Mouse (Mus musculus) embryonic stem cell, embryonic (primary cell): ENCODE results near the gene Ttn.

Experiments used
- CTCF ChIA-PET, 4 experiments: fragments of 300-600 bp in 2 of 4; fragments of 350-600 bp in 2 of 4; sonication (Branson Sonifier 250); formaldehyde crosslinking; loops; one replicate each; lab custom pipeline; 2022; ENCODE audit warnings: inconsistent platforms in 2 of 4; lab: Charles Lee
- POLR2A ChIA-PET, 4 experiments: fragments of 300-600 bp in 2 of 4; fragments of 350-600 bp in 2 of 4; sonication (Branson Sonifier 250); formaldehyde crosslinking; loops; one replicate each; lab custom pipeline; 2022; ENCODE audit warnings: antibody characterized with exemption in 4 of 4, inconsistent platforms in 1 of 4; lab: Charles Lee

Ttn gene

DNA sequence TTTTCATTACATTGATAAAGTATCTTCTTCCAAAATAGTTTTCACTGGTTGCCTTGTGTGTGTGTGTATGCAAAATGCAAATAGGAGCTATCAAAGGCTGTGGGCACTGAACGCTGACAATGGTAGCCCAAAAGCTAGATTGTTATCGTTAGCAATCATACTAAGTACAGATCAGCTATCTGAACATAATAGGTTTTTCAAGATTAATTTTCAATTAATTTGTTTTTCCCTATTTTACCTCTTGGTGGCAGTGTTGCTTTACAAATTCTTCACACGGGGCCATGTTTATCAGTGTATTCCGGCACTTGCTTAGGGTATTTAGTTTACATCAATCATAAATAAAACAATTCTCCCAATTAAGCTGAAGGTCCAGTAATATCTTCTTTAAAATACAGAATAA lies 11.7 kb downstream of the Ttn start:
- POLR2A ChIA-PET = interaction anchor here in 3 of 4 experiments (0.5 to 1.6 kb wide), 8 partner anchors 33 to 589 kb away, joined by 3 to 5 read pairs (median 4); no protein-coding TSS in a partner anchor
- CTCF ChIA-PET = interaction anchor here (0.6 to 6.5 kb wide), 21 partner anchors 10 to 398 kb away, joined by 3 to 35 read pairs (median 4); partner anchors contain the start of genes Ttn (in 2 of the 4) and Sestd1 (in 1 of the 4)

DNA sequence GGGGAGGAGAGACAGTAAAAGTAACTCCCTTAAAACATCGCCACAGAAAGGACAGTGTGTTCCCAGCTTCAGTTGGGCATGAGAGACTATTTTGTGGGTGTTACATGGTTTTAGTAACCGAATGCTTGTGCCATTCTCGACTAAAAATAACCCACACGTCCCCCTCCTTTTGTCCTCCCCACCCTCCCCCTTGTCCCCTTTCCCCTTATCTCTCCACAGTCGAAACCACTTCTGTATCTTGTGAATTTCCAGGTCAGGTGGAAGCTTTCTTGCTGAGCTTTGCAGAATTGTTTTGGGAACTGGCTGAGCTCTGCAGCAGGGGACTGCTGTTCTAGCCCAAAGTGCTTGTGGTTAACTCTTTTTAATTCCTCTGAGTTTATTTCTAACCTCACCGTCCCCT lies 12.1 kb downstream of the Ttn start:
- ChIA-PET POLR2A (interaction anchor here in 3 of 4 experiments (0.6 to 1.6 kb wide), 7 partner anchors 33 to 588 kb away, joined by 3 to 5 read pairs (median 3); no protein-coding TSS in a partner anchor), CTCF (interaction anchor here (0.6 to 6.5 kb wide), 19 partner anchors 10 to 720 kb away, joined by 3 to 35 read pairs (median 6); partner anchors contain the start of genes Ttn (in 2 of the 4) and Sestd1 (in 1 of the 4))

DNA sequence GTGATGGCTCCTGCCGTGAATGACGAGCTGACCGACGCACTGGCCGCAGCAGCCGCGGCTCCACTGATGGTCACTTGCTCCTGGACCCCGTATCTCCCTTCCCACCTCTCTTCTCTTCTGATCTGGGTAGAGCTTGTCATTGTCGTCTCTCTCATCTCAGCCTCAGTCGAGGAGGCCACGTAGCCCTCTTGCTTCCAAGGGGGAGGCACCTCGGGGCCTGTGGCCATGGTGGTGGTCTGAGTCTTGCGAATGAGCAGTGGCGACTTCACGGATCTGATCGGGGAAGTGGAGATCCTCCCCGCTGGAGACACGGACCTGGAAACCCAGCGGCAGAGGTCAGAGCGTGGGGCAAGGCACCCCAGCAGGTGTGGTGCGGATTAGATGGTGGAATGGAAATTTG lies 12.7 kb downstream of the Ttn start:
- POLR2A ChIA-PET = interaction anchor here in 2 of 4 experiments (0.9 to 1.6 kb wide), 2 partner anchors 372 to 373 kb away, joined by 4 to 5 read pairs; no protein-coding TSS in a partner anchor
- CTCF ChIA-PET = interaction anchor here in 3 of 4 experiments (0.6 to 6.5 kb wide), 12 partner anchors 11 to 720 kb away, joined by 3 to 35 read pairs (median 8); partner anchors contain the start of gene Ttn (in 1 of the 3)

DNA sequence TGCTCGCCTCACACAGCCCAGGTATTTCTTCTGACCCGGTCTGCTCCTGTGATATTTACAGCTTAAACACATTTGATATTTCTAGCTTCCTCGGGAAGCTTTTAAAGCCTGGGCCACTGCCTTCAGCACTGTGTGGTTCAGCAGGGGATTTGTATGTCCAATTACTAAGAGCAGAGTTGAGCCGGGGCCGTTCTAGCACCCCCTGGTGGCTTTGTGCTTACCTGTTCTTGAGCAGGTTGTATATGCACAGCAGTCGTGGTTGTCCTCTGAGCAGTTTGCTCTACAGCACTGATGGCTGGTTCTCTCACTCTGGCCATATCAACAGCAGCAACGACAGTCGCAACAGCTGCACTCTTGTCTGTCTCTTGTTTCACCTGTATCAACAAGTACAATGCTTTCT lies 13.4 kb downstream of the Ttn start:
- POLR2A ChIA-PET = interaction anchor here in 1 of 4 experiments (0.8 kb wide), 1 partner anchor 50 kb away, joined by 3 read pairs; no protein-coding TSS in a partner anchor
- CTCF ChIA-PET = interaction anchor here (0.6 to 6.5 kb wide), 15 partner anchors 11 to 373 kb away, joined by 3 to 35 read pairs (median 4); partner anchors contain the start of gene Ttn (in 1 of the 4)

DNA sequence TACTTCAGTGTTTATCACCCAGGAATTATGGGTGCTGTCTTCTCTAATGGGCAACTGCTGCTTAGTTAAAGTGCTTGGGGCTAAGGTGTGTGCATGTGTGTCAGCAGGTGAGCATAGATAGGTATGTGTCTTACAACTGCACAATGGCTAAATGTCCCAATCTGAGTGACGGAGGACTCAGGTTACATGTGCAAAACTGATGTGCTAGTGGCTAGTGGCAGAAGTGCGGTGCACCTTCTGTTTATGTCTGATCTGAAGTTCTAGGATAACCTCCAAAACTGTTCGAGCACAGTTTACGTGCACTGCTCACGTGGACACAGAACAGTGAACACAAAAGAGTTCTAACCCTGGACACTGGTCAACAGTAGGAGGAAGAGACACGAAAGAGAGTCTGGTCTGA lies 15.8 kb downstream of the Ttn start:
- ChIA-PET POLR2A (interaction anchor here in 1 of 4 experiments (0.6 kb wide), 1 partner anchor 21 kb away, joined by 3 read pairs; no protein-coding TSS in a partner anchor), CTCF (interaction anchor here in 1 of 4 experiments (0.6 kb wide), 1 partner anchor 748 kb away, joined by 14 read pairs; no protein-coding TSS in a partner anchor)

DNA sequence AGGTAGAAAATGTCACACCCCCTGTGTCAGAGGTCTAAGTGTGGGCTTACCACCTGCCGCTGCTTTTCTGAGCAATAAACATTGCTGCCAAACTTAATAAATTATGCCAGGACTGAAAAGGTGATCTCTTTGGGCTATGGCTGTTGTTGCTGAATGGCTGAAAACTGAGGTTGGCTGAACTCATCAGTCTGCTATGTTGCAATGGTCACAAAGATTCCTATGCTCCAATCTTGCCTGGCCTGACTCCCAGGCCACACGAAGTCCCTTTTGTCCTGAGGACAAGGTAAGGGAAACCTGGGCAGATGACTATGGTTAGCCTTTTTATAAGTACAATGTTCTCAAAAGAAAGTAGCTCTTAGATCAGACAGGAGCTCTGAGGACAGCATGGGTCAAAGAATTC lies 16.3 kb downstream of the Ttn start:
- CTCF ChIA-PET = interaction anchor here in 1 of 4 experiments (0.6 kb wide), 1 partner anchor 748 kb away, joined by 14 read pairs; no protein-coding TSS in a partner anchor
- POLR2A ChIA-PET = interaction anchor here in 1 of 4 experiments (0.6 kb wide), 1 partner anchor 20 kb away, joined by 3 read pairs; no protein-coding TSS in a partner anchor

DNA sequence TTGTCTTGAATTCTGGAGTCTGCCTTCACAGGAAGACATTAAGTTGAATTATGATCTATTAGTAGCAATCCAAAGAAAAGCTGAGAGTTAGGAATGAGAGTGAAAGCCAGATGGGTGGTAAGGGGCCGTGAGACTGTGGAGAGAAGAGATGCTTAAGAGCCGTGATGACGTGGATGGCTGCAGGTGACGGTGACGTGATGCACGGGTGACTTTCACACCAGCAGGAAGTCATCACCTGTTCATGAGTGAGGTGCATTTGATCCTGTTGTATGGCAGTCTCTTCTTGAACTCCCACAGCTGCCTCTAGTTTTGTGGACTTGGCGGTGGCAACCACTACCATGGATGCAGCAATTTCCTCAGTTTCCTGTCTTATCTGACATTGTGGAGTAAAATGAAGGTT lies 16.8 kb downstream of the Ttn start:
- ChIA-PET CTCF (no interaction called here), POLR2A (no interaction called here)

DNA sequence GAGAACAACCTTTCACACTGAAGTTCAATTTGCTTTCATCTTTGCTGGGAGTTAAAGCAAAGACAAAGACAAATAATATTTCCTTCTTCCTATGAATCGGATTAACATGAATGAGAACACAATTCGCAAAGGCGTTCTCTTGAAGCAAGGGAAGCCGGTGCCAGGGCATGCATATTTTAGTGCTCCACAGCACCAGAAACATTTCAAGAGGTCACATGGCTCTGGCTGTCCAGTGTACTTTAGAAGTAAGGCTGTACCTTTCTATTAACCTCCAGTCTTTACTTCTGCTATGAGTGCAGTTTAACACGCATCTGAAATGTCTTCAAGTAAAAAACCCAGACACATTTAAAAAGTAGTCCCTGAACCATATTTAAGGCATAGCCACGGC lies 20.3 kb downstream of the Ttn start:
- ChIA-PET POLR2A (no interaction called here), CTCF (interaction anchor here in 1 of 4 experiments (1.0 kb wide), 1 partner anchor 18 kb away, joined by 3 read pairs; no protein-coding TSS in a partner anchor)

DNA sequence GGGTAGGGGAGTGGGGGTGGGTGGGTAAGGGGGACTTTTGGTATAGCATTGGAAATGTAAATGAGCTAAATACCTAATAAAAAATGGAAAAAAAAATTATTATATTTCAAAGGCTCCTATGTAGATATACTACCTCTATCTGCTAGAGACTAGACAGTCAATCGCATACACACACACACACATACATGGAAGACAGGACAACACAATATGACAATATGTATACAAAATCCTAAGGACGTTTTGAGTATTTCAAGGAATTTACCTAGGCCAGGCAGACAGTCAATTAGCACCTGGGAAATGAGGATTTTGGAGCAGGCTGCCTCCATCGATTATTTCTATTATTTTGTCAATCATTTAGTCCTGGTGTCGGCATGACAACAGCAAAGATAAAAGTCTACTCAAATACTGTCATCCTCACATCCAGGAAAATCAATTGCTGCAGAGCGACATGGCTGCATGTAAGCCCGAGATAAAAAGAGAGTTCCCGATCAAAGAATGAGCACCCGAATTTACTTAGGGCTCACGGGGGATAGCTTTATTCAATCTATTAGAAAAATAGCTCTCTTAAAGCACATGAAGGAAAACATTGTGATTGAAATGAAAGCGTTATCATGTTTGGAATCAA lies 20.8 kb downstream of the Ttn start:
- ChIA-PET CTCF (no interaction called here), POLR2A (no interaction called here)

DNA sequence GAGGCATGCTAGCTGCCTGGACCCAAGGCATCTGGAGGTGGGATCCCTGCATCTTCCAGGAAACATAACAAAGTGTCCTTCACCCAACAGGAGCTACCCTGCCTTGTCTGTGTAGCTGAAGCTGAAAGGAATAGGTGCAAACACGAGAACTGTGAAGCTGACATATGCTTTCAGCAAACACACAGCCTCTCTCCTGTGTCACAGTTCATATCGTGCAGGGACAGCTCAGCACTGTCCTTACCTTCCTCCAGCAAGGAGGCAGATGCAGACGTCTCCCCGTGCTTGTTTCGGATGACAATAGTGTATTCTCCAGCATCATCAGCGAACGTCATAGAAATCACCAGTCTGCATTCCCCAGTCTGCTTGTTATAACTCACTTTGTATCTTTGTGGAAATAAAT lies 32.6 kb downstream of the Ttn start:
- CTCF ChIA-PET = interaction anchor here in 1 of 4 experiments (0.6 kb wide), 1 partner anchor 437 kb away, joined by 3 read pairs; no protein-coding TSS in a partner anchor
- POLR2A ChIA-PET = no interaction called here

DNA sequence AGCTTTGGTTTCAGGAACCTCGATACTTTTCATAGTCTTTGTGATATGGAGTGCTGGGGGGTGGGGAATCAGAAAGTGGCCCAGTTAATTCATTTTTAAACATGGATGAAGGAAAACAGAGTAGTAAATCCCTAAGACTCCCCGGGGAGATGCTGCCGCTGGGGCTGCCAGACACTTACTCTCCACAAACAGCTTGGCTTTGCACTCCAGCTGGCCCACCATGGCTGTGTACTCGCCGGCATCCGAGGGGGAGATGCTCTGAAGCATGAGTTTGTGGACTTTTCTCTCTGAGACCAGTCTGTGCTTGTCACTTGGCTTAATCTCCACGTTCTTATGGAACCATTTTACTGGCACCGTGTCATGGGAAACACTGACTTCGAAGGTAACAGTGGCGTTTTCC lies 43.8 kb downstream of the Ttn start:
- CTCF ChIA-PET = no interaction called here
- POLR2A ChIA-PET = no interaction called here

DNA sequence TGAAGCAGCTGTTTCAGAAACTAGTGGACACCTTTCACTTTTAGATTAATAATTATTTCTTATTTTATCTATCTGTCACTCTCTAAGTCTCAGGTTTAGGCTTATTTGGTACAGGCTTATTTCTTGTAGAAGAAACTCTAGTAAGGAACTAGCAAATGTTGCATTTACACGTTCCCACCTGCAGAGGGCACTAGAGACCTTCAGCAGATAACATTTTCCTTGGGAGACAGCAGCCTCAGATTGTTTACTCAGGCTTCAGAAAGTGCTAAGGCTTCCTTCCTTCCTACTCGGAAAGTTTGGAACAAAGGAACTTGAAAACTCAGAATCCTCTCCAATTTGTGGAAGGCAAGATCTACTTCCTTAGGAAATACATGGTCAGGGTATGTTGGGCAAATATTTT lies 52.6 kb downstream of the Ttn start:
- ChIA-PET CTCF (interaction anchor here in 1 of 4 experiments (1.1 to 2.3 kb wide), 2 partner anchors 9 to 39 kb away, joined by 4 to 11 read pairs; no protein-coding TSS in a partner anchor), POLR2A (no interaction called here)

DNA sequence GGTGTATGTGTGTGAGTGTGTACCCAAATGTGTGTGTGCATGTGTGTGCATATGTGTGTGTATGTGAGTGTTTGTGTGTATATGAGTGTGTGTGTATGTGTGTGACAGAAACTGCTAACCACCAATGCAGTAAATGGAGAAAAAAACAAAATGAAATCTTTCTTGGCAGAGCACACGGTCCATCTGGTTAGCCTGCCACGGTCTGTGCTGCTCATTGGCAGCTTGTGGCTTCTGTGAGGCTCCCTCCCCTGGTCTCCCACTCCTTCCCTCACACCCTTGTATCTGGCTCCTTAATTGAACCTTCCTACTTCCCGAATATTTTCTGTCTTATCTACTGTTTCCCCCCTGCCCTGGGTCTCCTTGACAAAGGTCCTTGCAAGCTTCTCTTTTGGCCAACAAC lies 53.5 kb downstream of the Ttn start:
- ChIA-PET CTCF (interaction anchor here in 3 of 4 experiments (0.6 to 2.3 kb wide), 4 partner anchors 9 to 425 kb away, joined by 3 to 11 read pairs (median 4); no protein-coding TSS in a partner anchor), POLR2A (no interaction called here)

DNA sequence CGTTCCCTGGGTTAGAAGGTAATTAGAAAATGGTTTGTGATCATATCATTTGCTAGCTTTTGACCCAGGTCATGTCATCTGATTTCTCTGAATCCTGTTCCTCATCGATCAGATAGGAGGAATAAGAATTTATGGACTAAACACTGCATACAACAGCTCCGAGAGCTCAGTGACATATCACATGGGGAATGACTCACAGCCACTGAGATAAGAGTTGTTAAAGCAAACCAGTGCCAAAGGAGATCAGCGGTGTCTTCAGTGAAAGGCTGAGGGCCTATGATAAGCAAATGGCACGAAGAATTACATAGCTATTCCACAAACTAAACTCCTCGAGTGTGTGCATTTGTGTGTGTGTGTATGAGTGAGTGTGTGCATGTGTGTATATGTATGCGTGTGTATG lies 54.0 kb downstream of the Ttn start:
- ChIA-PET POLR2A (interaction anchor here in 2 of 4 experiments (0.5 to 0.9 kb wide), 2 partner anchors 13 to 757 kb away, joined by 3 read pairs; no protein-coding TSS in a partner anchor), CTCF (interaction anchor here in 2 of 4 experiments (0.9 to 2.3 kb wide), 3 partner anchors 8 to 414 kb away, joined by 4 to 11 read pairs (median 4); no protein-coding TSS in a partner anchor)

DNA sequence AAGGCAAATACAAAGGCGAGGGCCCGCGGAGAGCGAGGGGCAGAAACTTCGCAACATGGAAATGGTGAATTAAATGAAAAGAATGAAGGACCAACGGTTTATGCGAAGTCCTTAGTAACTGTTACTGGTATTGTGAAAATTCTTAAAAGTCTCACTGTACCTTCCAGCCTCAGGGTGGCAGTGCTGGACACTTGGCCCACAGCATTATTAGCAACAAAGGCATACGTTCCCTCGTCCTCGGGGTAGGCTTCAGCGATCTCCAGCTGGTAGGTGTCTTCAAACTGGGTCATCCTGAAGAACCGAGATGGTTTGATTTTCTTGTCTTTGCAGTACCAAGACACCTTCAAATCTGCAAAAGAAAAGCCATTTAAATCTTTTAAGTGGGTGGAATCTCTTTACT lies 55.4 kb downstream of the Ttn start:
- POLR2A ChIA-PET = no interaction called here
- CTCF ChIA-PET = interaction anchor here in 2 of 4 experiments (0.9 to 1.6 kb wide), 3 partner anchors 42 to 53 kb away, joined by 3 to 4 read pairs (median 4); no protein-coding TSS in a partner anchor

DNA sequence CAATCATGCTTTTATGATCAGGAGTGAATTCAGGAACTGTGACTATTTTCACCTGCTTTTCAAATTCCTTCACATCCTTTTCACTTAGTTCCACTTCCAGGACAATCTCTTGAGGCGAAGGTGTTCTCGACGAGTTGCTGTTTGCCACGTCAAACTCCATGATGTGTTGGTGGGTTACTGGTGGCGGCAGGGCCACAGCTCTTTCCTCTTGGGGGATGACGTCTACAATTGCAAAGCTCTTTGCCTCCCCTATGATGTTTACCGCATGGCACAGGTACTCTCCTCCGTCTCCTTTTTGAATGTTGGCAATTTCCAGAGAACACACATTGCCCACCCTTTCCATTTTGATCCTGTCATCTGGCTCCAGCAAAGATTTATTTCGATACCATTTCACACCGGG lies 67.4 kb downstream of the Ttn start:
- ChIA-PET POLR2A (interaction anchor here in 2 of 4 experiments (0.6 to 1.0 kb wide), 2 partner anchors 13 to 629 kb away, joined by 3 read pairs; no protein-coding TSS in a partner anchor), CTCF (interaction anchor here in 1 of 4 experiments (1.0 kb wide), 1 partner anchor 20 kb away, joined by 3 read pairs; no protein-coding TSS in a partner anchor)

DNA sequence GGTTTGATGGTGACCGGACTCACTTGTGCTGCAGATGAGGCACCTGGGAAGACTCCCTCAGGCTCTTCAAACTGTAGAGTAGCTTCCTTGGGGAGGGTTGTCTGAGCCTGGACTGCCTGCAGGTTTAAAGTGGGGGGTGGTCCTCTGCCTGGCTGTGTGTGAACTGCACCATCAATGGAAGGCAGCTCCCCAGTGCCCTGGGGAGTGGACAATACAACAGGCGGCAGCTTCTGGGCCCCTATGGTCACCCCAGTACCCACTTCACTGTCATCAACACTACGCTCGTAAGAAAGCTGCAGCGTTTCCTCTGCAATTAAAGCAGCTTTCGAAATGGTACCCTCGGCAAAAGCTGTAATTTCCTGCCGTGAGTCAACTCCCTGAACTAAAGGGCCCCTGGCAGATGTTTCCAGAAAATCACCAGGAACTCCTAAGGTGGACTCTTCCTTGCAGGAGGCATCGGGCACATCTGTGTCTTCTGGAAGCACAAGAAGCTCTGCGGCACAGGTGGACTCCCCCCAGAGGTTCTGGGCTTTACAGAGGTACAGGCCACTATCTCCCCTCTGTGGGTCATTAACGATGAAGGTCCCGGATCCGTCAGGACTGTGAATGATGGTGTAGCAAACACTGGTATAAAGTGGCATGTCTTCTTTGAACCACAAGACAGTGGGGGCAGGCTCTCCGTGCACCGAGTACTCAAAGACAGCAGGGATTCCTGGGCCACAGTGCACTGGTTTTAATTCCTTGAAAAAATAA lies 73.5 kb downstream of the Ttn start:
- POLR2A ChIA-PET = interaction anchor here in 2 of 4 experiments (0.5 kb wide), 2 partner anchors 16 to 120 kb away, joined by 3 read pairs; no protein-coding TSS in a partner anchor
- CTCF ChIA-PET = interaction anchor here in 1 of 4 experiments (0.5 to 0.6 kb wide), 2 partner anchors 543 to 1758 kb away, joined by 4 read pairs; no protein-coding TSS in a partner anchor

DNA sequence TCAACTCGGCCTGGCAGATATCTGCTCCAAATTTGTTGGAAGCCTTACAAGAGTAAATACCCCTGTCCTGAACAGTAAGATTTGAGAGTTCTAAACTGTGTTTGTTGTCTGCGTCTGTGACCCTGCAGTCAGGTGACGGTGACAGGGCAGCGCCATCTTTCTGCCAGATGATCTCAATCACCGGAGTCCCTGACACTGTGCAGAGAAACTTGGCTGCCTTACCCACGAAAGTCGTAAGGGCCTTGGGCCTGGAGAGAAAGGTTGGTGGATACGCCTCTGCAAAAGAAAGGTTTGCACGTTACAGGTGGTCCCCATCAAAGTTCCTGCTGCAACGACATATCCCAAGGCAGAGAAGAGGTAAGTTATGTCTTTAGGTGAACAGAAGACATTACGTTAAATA lies 79.0 kb downstream of the Ttn start:
- CTCF ChIA-PET = no interaction called here
- POLR2A ChIA-PET = no interaction called here
